In the genomic region with DNA sequence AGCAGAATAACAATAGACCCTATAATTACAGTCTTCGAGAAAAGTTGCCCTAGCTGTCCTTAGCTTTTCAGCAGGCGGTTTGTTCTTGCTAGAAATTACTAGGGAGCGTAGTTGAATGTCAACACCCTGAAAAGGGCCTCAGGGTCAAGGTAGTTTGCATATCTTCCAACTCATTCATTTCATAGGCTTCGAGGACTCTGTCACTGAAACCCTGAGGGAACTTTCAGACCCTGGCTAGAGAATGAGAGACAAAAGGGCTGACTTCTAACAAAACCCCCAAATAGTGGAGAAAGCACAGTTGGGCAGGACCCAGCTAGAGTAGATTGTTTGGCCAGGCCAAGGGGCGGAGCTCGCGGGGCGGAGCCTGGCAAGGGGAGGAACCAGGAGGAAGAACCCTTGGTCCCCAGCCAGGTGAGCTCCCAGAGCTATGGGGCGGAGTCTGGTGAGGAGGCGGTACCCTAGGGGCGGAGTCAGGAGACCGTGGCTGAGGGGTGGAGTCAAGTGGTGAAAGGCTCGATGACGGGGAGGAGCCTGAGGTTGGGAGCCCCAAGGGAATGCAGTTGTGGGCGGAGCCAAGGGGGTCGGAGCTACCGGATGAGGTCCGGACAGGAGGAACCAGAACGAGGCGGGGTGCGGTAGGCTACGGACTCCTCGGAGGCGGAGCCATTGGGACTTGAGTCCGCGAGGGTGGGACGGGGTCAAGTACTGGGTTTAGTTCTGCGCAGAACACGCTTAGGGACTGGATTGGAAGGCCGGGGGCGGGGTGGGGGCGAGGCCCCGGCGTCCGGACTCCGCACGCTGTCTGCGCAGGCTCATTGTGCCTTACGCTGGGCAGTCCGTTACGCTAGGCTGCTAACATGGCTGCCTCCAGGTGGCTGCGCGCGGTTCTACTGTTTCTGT, we compare ENCODE assay signal across 8 mouse cellular contexts. TPM values are rescaled to one million over a fixed set of nuclear protein-coding genes. Genes with fewer than 3 reads are reported as not detected.
DNase-seq lines count a peak whose midpoint lies in the region; ATAC-seq lines count a peak whose summit lies in the region.

No protein-coding gene starts in this region.

- peak; percentile 87 for ATAC-seq in megakaryocyte progenitor cell, adult 5-6 weeks (replicated peaks; ENCODE audit: poor library complexity)

- DNase-seq in adipocyte (ENCODE audit: low spot score): peak; percentile 99
- peak; percentile 99 for DNase-seq in embryo, embryonic 10 days (ENCODE audit: low spot score)
- DNase-seq in gastrocnemius, postnatal 10 days: peak; percentile 98
- DNase-seq in induced T-regulatory cell, adult 2 months (ENCODE audit: low read depth): peak; percentile 100
- DNase-seq in left cerebral cortex, adult 9 months (ENCODE audit: low spot score in 2 of 2): peak; percentile 97 to 99
- peak; percentile 94 for DNase-seq in right cerebral cortex, postnatal 14 days
- peak; percentile 100 for DNase-seq in urinary bladder, postnatal 36 days (ENCODE audit: low spot score in 2 of 2)

RNA-seq across cellular contexts. Expression of a gene that starts 7.4 kb away (rescaled TPM):
- total RNA-seq in gastrocnemius, postnatal 10 days (2021): 10 to 100 TPM; 43.4 to 54.3 TPM
- total RNA-seq in megakaryocyte progenitor cell, adult 5-6 weeks (2015): 32.4 and 37.6 TPM in 2 replicates
- total RNA-seq in megakaryocyte progenitor cell, adult 5-6 weeks (2017): 61.0 and 61.2 TPM in 2 replicates

RNA-seq across cellular contexts. Expression of a gene that starts 7.6 kb away (rescaled TPM):
- total RNA-seq in gastrocnemius, postnatal 10 days (2021): 10 to 100 TPM in 1 of 2 experiments, 1 to 10 TPM in 1; 6.8 to 10.9 TPM
- total RNA-seq in megakaryocyte progenitor cell, adult 5-6 weeks (2015): 8.3 and 9.3 TPM in 2 replicates
- total RNA-seq in megakaryocyte progenitor cell, adult 5-6 weeks (2017): 4.9 and 5.0 TPM in 2 replicates

Comparison
In these comparisons a context has a peak if more than half of its experiments do, and no peak if none do; other contexts are left out.
1. Peak in every context shown above with its lines: DNase-seq and ATAC-seq.